Mouse (Mus musculus): ENCODE measurements around the gene Eva1b. TPM values are rescaled to one million over a fixed set of nuclear protein-coding genes. Genes with fewer than 3 reads are reported as not detected.
A peak's percentile ranks its signal among the peaks of the same experiment; 100 is the strongest.

The Eva1b gene
- polyA plus RNA-seq, 1 experiment: 9.0 TPM

GRCm38 (mm10) chr4:126105131-126105783, 42.3 kb upstream of the Eva1b start:
- WGBS: 28% methylated on average over 7 of the region's 7 CpGs
- peak; percentile 33 to 43 for DNase-seq
- peak overlapping the region; percentile 32; the same call in 1 of the 2 replicates for H3K27ac ChIP-seq (ENCODE audit: insufficient read depth, low read length)
- peaks cover 38% of the 10 kb centered on the region for H3K4me1 ChIP-seq (ENCODE audit: control insufficient read depth, insufficient read depth, low read length)
- H3K27me3 ChIP-seq (ENCODE audit: control insufficient read depth, insufficient read depth, low read length): no peaks in the 10 kb centered on the region
- H3K4me3 ChIP-seq (replicated peaks; ENCODE audit: insufficient read depth, low read depth, low read length): peak overlapping the region; percentile 84
- TF ChIP-seq CTCF (IDR thresholded peaks at IDR 0.05; ENCODE audit: borderline replicate concordance, insufficient read depth, low read depth, low read length): no peak
- TF ChIP-seq POLR2A (IDR thresholded peaks at IDR 0.05; ENCODE audit: borderline replicate concordance, insufficient read depth, low read length): no peak

DNA sequence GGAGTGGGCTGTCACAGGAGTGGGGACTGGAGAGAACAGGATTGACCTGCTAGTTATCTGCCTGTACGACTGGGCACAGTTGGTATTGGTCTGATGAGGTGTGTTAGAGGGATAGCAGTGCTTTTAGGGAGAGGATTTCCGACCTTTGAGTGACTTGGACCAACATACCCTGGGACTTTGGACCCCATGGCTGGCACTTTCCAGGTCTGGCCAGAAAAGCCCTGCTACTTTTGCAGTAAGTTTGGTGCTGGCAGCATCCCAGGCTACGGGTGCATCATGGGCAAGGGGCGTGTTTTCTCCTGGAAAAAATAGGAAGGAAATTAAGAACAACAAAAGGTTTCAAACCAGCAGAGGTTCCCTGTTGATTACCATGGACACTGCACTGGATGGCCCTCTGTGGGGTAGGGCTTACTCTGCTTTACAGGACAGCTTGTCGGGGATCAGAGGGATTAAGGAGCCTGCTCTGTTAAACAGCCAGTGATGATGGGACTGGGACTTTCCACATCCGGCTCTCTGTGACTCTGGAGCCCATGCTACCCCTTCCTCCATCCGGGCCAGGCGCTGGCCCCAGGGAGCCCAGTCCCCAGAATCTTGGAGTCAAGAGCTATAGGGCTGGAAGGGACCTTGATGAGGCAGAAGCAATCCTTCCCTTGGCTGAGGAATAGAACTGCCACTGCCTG, 39.3 kb upstream of the Eva1b start:
- Histone ChIP-seq H3K4me1 (ENCODE audit: control insufficient read depth, insufficient read depth, low read length) (peaks cover 59% of the 10 kb centered on the region), H3K4me3 (replicated peaks; ENCODE audit: insufficient read depth, low read depth, low read length) (no peak overlapping the region), H3K27me3 (ENCODE audit: control insufficient read depth, insufficient read depth, low read length) (no peaks in the 10 kb centered on the region), H3K27ac (ENCODE audit: insufficient read depth, low read length) (peak overlapping the region; percentile 49)
- no peak for TF ChIP-seq CTCF (IDR thresholded peaks at IDR 0.05; ENCODE audit: borderline replicate concordance, insufficient read depth, low read depth, low read length)
- no peak for TF ChIP-seq POLR2A (IDR thresholded peaks at IDR 0.05; ENCODE audit: borderline replicate concordance, insufficient read depth, low read length)
- DNase-seq: peak in 1 of 2 experiments; percentile 21
- 27% methylated on average over 8 of the region's 8 CpGs for WGBS

GRCm38 (mm10) chr4:126109613-126110373, 37.8 kb upstream of the Eva1b start:
- H3K27me3 ChIP-seq (ENCODE audit: control insufficient read depth, insufficient read depth, low read length): no peaks in the 10 kb centered on the region
- no peak for TF ChIP-seq CTCF (IDR thresholded peaks at IDR 0.05; ENCODE audit: borderline replicate concordance, insufficient read depth, low read depth, low read length)
- TF ChIP-seq POLR2A (IDR thresholded peaks at IDR 0.05; ENCODE audit: borderline replicate concordance, insufficient read depth, low read length): no peak
- H3K27ac ChIP-seq (ENCODE audit: insufficient read depth, low read length): peak overlapping the region; percentile 93
- DNase-seq: peak; percentile 30 to 68
- peak overlapping the region; percentile 2 for H3K4me3 ChIP-seq (replicated peaks; ENCODE audit: insufficient read depth, low read depth, low read length)
- peaks cover 70% of the 10 kb centered on the region for H3K4me1 ChIP-seq (ENCODE audit: control insufficient read depth, insufficient read depth, low read length)
- WGBS: 36% methylated on average over 10 of the region's 10 CpGs

DNA sequence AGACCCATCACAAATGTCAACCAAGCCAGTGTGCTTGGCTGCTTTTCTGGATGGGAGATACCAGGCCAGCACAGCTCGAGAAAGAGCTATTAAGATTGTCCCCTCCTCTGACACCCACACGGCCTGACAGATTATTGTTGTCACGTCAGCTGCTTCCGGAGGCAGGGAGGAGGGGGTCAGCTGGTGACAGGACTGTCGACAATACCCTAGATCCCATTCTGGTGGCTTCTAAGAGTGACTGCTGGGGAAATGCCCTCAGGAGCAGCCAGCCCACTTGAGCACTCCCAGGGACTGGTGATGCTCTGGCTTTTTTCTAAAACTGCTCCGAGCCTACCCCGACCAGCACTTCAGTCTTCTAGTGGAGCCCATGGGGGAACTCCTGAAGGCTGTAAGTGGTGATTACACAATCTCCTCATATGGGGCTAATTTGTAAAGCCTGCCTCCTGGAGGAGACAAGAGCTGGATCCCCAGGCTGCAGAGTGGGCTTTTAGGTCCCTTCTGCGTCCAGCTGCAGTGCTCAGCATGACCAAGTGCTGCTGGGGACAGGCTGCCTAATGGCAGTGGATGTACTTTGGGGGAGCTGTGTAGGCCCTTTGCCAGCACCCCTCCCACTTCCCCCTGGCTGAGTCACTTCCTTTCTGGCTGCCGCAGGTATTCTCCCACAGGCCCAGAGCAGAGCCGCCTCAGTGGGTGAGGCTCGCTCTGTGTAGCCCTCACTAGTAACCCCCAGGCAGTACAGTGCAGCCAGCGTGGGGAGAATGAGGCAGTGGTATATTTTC, 37.0 kb upstream of the Eva1b start:
- TF ChIP-seq CTCF (IDR thresholded peaks at IDR 0.05; ENCODE audit: borderline replicate concordance, insufficient read depth, low read depth, low read length) (0 out of 2 replicates have a peak, but pooled peaks have one; percentile 17), POLR2A (IDR thresholded peaks at IDR 0.05; ENCODE audit: borderline replicate concordance, insufficient read depth, low read length) (no peak)
- no peaks in the 10 kb centered on the region for H3K27me3 ChIP-seq (ENCODE audit: control insufficient read depth, insufficient read depth, low read length)
- peak; percentile 83 for DNase-seq
- H3K27ac ChIP-seq (ENCODE audit: insufficient read depth, low read length): peak overlapping the region; percentile 93
- H3K4me1 ChIP-seq (ENCODE audit: control insufficient read depth, insufficient read depth, low read length): peaks cover 77% of the 10 kb centered on the region
- peak overlapping the region; percentile 6 for H3K4me3 ChIP-seq (replicated peaks; ENCODE audit: insufficient read depth, low read depth, low read length)
- 3% methylated on average over 12 of the region's 12 CpGs for WGBS

DNA sequence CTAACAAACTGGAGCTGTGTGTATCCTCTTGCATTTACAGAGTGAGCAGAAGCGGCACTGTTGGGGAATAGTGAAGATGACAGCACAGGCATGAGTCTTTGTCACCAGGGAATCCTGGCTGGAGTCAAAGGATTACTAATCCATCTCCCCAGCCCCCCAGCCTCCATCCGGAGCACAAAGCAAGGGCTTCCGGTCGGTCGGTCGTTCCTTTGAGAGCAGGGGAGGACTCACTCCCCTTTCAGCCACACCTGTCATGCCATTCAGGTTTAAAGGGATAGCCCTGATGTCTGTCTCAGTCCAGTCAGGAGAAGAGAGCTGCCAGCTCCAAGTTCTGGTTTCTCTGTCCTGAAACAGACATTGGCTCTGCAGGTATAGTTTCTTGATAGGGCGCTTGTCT, 36.4 kb upstream of the Eva1b start:
- peak in 1 of 2 experiments; percentile 69 for DNase-seq
- WGBS: 12% methylated on average over 7 of the region's 7 CpGs
- Histone ChIP-seq H3K4me3 (replicated peaks; ENCODE audit: insufficient read depth, low read depth, low read length) (peak overlapping the region; percentile 6), H3K27me3 (ENCODE audit: control insufficient read depth, insufficient read depth, low read length) (no peaks in the 10 kb centered on the region), H3K27ac (ENCODE audit: insufficient read depth, low read length) (peak overlapping the region; percentile 93), H3K4me1 (ENCODE audit: control insufficient read depth, insufficient read depth, low read length) (peaks cover 77% of the 10 kb centered on the region)
- no peak for TF ChIP-seq CTCF (IDR thresholded peaks at IDR 0.05; ENCODE audit: borderline replicate concordance, insufficient read depth, low read depth, low read length)
- TF ChIP-seq POLR2A (IDR thresholded peaks at IDR 0.05; ENCODE audit: borderline replicate concordance, insufficient read depth, low read length): no peak

- no peaks in the 10 kb centered on the region for H3K27me3 ChIP-seq (ENCODE audit: control insufficient read depth, insufficient read depth, low read length)
- peak overlapping the region; percentile 79 for H3K27ac ChIP-seq (ENCODE audit: insufficient read depth, low read length)
- H3K4me1 ChIP-seq (ENCODE audit: control insufficient read depth, insufficient read depth, low read length): peaks cover 82% of the 10 kb centered on the region
- peak; percentile 76 to 82 for DNase-seq
- H3K4me3 ChIP-seq (replicated peaks; ENCODE audit: insufficient read depth, low read depth, low read length): no peak overlapping the region
- WGBS: 2% methylated on average over 4 of the region's 4 CpGs
- no peak for TF ChIP-seq POLR2A (IDR thresholded peaks at IDR 0.05; ENCODE audit: borderline replicate concordance, insufficient read depth, low read length)
- no peak for TF ChIP-seq CTCF (IDR thresholded peaks at IDR 0.05; ENCODE audit: borderline replicate concordance, insufficient read depth, low read depth, low read length)
Measured at GRCm38 (mm10) chr4:126113243-126113642, 34.3 kb upstream of the Eva1b start.

- WGBS: 15% methylated on average over 6 of the region's 6 CpGs
- Histone ChIP-seq H3K27ac (ENCODE audit: insufficient read depth, low read length) (peak overlapping the region; percentile 79), H3K4me1 (ENCODE audit: control insufficient read depth, insufficient read depth, low read length) (peaks cover 82% of the 10 kb centered on the region), H3K4me3 (replicated peaks; ENCODE audit: insufficient read depth, low read depth, low read length) (no peak overlapping the region), H3K27me3 (ENCODE audit: control insufficient read depth, insufficient read depth, low read length) (no peaks in the 10 kb centered on the region)
- peak; percentile 70 to 73 for DNase-seq
- TF ChIP-seq POLR2A (IDR thresholded peaks at IDR 0.05; ENCODE audit: borderline replicate concordance, insufficient read depth, low read length) (0 out of 2 replicates have a peak, but pooled peaks have one; percentile 23), CTCF (IDR thresholded peaks at IDR 0.05; ENCODE audit: borderline replicate concordance, insufficient read depth, low read depth, low read length) (peak; percentile 73)
Measured at GRCm38 (mm10) chr4:126113943-126114342, 33.6 kb upstream of the Eva1b start.

All from cerebellum, adult 2 months (tissue).